Mouse (Mus musculus): ENCODE data around the gene Loxl4.

DNA sequence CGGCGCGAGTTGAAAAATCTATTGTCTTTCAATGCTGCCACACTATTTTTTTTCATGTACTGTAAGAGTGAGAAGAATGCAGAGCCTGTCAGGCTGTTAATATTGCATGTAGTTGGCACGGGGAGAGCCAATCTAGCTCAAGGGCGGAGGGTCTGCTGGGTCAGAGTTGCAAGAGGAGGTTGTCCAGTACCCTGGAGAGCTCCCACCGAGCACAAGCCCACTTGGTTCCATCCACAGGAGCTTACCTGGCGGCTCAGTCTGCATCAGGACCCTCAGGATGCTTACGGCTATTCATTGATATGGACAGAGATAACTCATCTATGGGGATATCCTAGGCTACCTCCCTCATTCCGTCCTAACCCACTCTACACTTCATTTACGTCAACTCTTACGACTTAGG lies 24.0 kb upstream of the Loxl4 start:
- no peak for TF ChIP-seq POLR2A (IDR thresholded peaks at IDR 0.05; ENCODE audit: borderline replicate concordance, extremely low read depth, insufficient read depth, insufficient read length, poor library complexity, severe bottlenecking)
- TF ChIP-seq CTCF (IDR thresholded peaks at IDR 0.05; ENCODE audit: borderline replicate concordance, extremely low read depth, insufficient read depth, insufficient read length), result no peak
